Mouse (Mus musculus): ENCODE data around the gene Wdr74. TPM values are rescaled to one million over a fixed set of nuclear protein-coding genes. Genes with fewer than 3 reads are reported as not detected.

Wdr74 gene
- total and polyA plus RNA-seq, 2 experiments from 2014 or later = 36.6 to 45.8 TPM

DNA sequence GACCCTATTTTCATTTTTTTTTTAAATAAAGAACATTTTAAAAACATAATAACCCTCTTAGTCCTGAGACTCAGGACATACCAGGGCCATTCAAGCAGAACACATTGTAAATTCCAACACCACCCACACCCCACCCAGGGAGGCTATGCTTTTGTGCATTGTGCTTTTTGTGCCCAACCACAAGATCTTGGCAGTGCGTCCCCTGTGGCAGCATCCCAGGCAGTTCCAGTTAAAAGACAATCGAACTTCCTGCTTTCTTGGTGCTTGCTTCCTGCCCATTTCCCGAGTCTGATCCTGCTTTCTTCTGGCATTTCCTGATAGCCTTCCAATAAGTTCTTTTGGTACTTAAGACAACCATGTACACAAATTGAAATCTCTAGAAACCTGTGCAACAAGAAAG lies 33.2 kb upstream of the Wdr74 start:
- no peaks in the 10 kb centered on the region for H3K4me1 ChIP-seq (ENCODE audit: control insufficient read depth, insufficient read depth)
- H3K27ac ChIP-seq (ENCODE audit: low read depth) = no peak overlapping the region
- no peaks in the 10 kb centered on the region for H3K27me3 ChIP-seq (ENCODE audit: control insufficient read depth, insufficient read depth, low read length)
- 0 out of 2 replicates have a peak, but pooled peaks have one; percentile 31 for TF ChIP-seq EP300 (IDR thresholded peaks at IDR 0.05; ENCODE audit: low read depth)
- TF ChIP-seq CTCF (IDR thresholded peaks at IDR 0.05; ENCODE audit: low read depth) = no peak
- no peak overlapping the region for H3K4me3 ChIP-seq (ENCODE audit: low read depth, low read length)
- WGBS = 53% methylated on average over 3 of the region's 3 CpGs
- H3K36me3 ChIP-seq (replicated peaks; ENCODE audit: control insufficient read depth, insufficient read depth, low read length) = peaks cover 10% of the 10 kb centered on the region
- no peak overlapping the region for H3K4me2 ChIP-seq (ENCODE audit: low read depth, low read length)
- H3K9ac ChIP-seq (replicated peaks; ENCODE audit: low read depth, low read length) = no peak overlapping the region
- DNase-seq (ENCODE audit: low spot score) (no peak), ATAC-seq (ENCODE audit: insufficient read depth, low read depth) (no peak)
- no peaks in the 10 kb centered on the region for H3K9me3 ChIP-seq (replicated peaks; ENCODE audit: control insufficient read depth, low read length)

DNA sequence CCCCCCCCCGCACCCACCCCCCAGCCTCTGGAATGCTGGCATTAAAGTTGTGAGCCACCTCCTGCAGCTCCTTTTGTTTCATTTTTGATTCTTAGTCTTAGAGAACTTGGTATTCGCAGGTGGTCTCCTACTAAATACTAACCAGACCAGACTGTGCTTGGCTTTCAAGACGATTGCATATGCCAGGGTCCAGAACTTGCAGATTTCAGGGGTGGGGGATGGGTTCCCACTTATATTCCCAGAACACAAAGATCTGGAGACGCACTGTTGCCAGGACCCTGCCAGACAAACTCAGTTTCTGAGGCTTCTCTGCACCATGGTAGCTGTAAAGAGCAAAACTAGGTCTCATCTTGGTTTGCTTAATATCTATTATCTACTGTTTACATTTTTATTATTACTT lies 32.1 kb upstream of the Wdr74 start:
- peaks cover 21% of the 10 kb centered on the region for H3K36me3 ChIP-seq (replicated peaks; ENCODE audit: control insufficient read depth, insufficient read depth, low read length)
- H3K9me3 ChIP-seq (replicated peaks; ENCODE audit: control insufficient read depth, low read length) = no peaks in the 10 kb centered on the region
- H3K4me1 ChIP-seq (ENCODE audit: control insufficient read depth, insufficient read depth) = no peaks in the 10 kb centered on the region
- H3K27me3 ChIP-seq (ENCODE audit: control insufficient read depth, insufficient read depth, low read length) = no peaks in the 10 kb centered on the region
- H3K4me3 ChIP-seq (ENCODE audit: low read depth, low read length) = no peak overlapping the region
- no peak overlapping the region for H3K27ac ChIP-seq (ENCODE audit: low read depth)
- H3K4me2 ChIP-seq (ENCODE audit: low read depth, low read length) = no peak overlapping the region
- DNase-seq (ENCODE audit: low spot score) = no peak
- no peak for TF ChIP-seq CTCF (IDR thresholded peaks at IDR 0.05; ENCODE audit: low read depth)
- no peak for TF ChIP-seq EP300 (IDR thresholded peaks at IDR 0.05; ENCODE audit: low read depth)
- no peak for ATAC-seq (ENCODE audit: insufficient read depth, low read depth)
- 67% methylated on average over 3 of the region's 4 CpGs for WGBS
- H3K9ac ChIP-seq (replicated peaks; ENCODE audit: low read depth, low read length) = no peak overlapping the region

DNA sequence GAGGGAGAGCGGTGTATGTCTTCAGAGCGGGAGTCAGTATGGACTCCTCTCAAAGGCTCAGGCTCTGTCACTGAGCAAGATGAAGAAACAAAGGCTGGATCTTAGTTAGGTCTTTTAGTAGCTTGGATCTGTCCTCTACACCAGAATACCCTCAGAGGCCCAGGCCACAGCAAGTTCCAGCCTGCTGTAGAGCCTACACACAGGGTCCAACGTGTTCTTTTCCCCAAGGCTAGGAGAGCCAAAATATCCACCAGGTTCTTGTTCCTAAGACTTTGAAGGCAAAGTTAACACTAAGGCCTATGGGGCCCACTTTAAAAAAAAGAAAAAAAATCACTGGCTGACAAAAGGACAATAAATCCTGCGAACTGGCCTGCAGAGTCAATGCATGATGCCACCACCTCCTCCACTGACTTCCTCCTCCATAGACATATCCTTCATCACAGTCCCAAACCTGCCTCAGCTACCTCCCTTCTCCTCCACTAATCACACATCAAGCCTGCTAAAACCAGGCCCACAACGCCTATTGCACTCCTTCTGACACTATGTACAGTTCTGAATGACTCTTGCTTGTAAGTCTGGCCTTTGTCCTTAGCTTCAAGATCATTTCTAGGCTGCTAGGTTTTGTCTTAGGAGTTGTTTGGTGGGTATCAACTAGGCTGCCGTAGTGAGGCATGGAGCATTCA lies 30.5 kb upstream of the Wdr74 start:
- Histone ChIP-seq H3K36me3 (replicated peaks; ENCODE audit: control insufficient read depth, insufficient read depth, low read length) (peaks cover 34% of the 10 kb centered on the region), H3K4me1 (ENCODE audit: control insufficient read depth, insufficient read depth) (no peaks in the 10 kb centered on the region), H3K4me3 (ENCODE audit: low read depth, low read length) (no peak overlapping the region), H3K9ac (replicated peaks; ENCODE audit: low read depth, low read length) (no peak overlapping the region), H3K9me3 (replicated peaks; ENCODE audit: control insufficient read depth, low read length) (no peaks in the 10 kb centered on the region), H3K4me2 (ENCODE audit: low read depth, low read length) (no peak overlapping the region), H3K27me3 (ENCODE audit: control insufficient read depth, insufficient read depth, low read length) (no peaks in the 10 kb centered on the region), H3K27ac (ENCODE audit: low read depth) (no peak overlapping the region)
- TF ChIP-seq EP300 (IDR thresholded peaks at IDR 0.05; ENCODE audit: low read depth) (no peak), CTCF (IDR thresholded peaks at IDR 0.05; ENCODE audit: low read depth) (no peak)
- DNase-seq (ENCODE audit: low spot score) = no peak
- 75% methylated on average over 6 of the region's 6 CpGs for WGBS
- ATAC-seq (ENCODE audit: insufficient read depth, low read depth) = no peak

DNA sequence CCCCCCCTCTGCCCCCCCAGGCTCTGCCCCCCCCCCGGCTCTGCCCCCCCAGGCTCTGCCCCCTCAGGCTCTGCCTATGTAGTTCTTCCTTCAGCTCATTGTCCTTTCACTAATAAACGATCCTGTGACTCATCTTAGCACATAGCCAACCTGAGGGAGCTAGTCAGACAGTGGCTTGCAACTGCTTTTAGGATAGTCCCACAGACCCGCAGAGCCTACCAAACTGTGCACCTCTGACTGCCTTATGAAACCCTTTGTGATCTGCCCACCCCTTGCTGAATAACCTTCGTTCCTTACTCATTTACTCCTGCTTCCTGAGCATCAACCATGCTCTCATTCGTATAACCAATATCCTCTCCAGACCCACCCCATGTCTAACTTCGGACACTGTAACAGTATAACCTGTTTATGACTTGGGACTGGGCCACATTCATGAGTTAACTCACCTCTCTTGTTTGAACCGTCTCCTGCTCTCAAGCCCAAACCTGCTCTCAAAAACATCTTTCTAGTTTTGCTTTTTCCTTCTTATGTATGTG lies 29.4 kb upstream of the Wdr74 start:
- no peak for DNase-seq (ENCODE audit: low spot score)
- Histone ChIP-seq H3K27ac (ENCODE audit: low read depth) (no peak overlapping the region), H3K9me3 (replicated peaks; ENCODE audit: control insufficient read depth, low read length) (no peaks in the 10 kb centered on the region), H3K4me3 (ENCODE audit: low read depth, low read length) (no peak overlapping the region), H3K36me3 (replicated peaks; ENCODE audit: control insufficient read depth, insufficient read depth, low read length) (peaks cover 34% of the 10 kb centered on the region), H3K4me2 (ENCODE audit: low read depth, low read length) (no peak overlapping the region), H3K4me1 (ENCODE audit: control insufficient read depth, insufficient read depth) (peaks cover 8% of the 10 kb centered on the region), H3K9ac (replicated peaks; ENCODE audit: low read depth, low read length) (no peak overlapping the region), H3K27me3 (ENCODE audit: control insufficient read depth, insufficient read depth, low read length) (no peaks in the 10 kb centered on the region)
- WGBS = 80% methylated on average over 7 of the region's 7 CpGs
- ATAC-seq (ENCODE audit: insufficient read depth, low read depth) = no peak
- no peak for TF ChIP-seq CTCF (IDR thresholded peaks at IDR 0.05; ENCODE audit: low read depth)

DNA sequence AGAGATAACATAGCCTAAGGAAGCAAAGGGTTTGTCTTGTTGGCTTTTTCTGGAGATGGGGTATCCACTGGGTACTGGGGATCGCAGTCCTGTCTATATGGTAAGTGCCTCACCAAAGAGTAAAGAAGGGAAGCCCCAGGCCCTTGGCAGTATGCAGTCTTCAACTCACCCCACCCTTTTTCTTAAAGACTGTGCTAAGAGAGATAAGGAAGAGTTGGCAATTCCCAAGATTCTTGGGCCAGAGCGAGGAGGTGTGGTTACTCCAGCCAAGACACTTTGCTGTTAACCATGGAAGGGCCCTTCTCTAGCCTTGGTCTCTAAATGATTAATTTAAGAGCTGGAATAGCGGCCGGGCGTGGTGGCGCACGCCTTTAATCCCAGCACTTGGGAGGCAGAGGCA lies 28.7 kb upstream of the Wdr74 start:
- Histone ChIP-seq H3K9me3 (replicated peaks; ENCODE audit: control insufficient read depth, low read length) (no peaks in the 10 kb centered on the region), H3K4me2 (ENCODE audit: low read depth, low read length) (no peak overlapping the region), H3K27ac (ENCODE audit: low read depth) (no peak overlapping the region), H3K4me1 (ENCODE audit: control insufficient read depth, insufficient read depth) (peaks cover 15% of the 10 kb centered on the region), H3K27me3 (ENCODE audit: control insufficient read depth, insufficient read depth, low read length) (no peaks in the 10 kb centered on the region), H3K4me3 (ENCODE audit: low read depth, low read length) (no peak overlapping the region), H3K9ac (replicated peaks; ENCODE audit: low read depth, low read length) (no peak overlapping the region), H3K36me3 (replicated peaks; ENCODE audit: control insufficient read depth, insufficient read depth, low read length) (peaks cover 38% of the 10 kb centered on the region)
- ATAC-seq (ENCODE audit: insufficient read depth, low read depth) (no peak), DNase-seq (ENCODE audit: low spot score) (no peak)
- 95% methylated on average over 7 of the region's 7 CpGs for WGBS
- TF ChIP-seq CTCF (IDR thresholded peaks at IDR 0.05; ENCODE audit: low read depth) (no peak), EP300 (IDR thresholded peaks at IDR 0.05; ENCODE audit: low read depth) (no peak)

DNA sequence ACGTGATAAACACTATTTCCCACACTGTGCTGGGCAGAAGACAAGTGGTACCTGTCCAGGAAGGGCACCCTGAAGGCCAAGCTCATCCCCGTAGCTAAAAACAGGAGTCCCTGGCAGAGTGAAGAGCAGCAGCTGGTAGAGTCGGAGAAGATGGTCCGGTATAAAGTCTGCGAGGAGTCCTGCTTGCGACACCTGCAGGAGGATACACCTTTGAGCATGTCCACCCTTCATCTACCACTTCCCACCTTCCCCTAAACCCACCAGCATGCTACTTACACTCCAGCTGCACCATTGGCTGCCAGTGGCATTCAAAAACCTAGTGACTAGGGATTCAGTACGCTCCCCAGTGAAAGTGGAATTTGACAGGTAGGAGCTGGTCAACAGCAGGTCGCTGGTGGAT lies 26.7 kb upstream of the Wdr74 start:
- no peaks in the 10 kb centered on the region for H3K9me3 ChIP-seq (replicated peaks; ENCODE audit: control insufficient read depth, low read length)
- WGBS = 93% methylated on average over 8 of the region's 8 CpGs
- ATAC-seq (ENCODE audit: insufficient read depth, low read depth) = no peak

More for the DNA sequence above, 26.7 kb upstream of the Wdr74 start:
- H3K27ac ChIP-seq (ENCODE audit: low read depth) = no peak overlapping the region
- no peaks in the 10 kb centered on the region for H3K27me3 ChIP-seq (ENCODE audit: control insufficient read depth, insufficient read depth, low read length)
- no peak for TF ChIP-seq CTCF (IDR thresholded peaks at IDR 0.05; ENCODE audit: low read depth)
- no peak for TF ChIP-seq EP300 (IDR thresholded peaks at IDR 0.05; ENCODE audit: low read depth)
- H3K4me3 ChIP-seq (ENCODE audit: low read depth, low read length) = no peak overlapping the region
- peaks cover 38% of the 10 kb centered on the region for H3K36me3 ChIP-seq (replicated peaks; ENCODE audit: control insufficient read depth, insufficient read depth, low read length)
- H3K9ac ChIP-seq (replicated peaks; ENCODE audit: low read depth, low read length) = no peak overlapping the region
- H3K4me1 ChIP-seq (ENCODE audit: control insufficient read depth, insufficient read depth) = peaks cover 24% of the 10 kb centered on the region
- DNase-seq (ENCODE audit: low spot score) = no peak
- no peak overlapping the region for H3K4me2 ChIP-seq (ENCODE audit: low read depth, low read length)

All from heart, postnatal 0 days (tissue).